Mouse (Mus musculus) midbrain, embryonic 13.5 days (tissue): ENCODE data around the gene Dgkg. TPM values are rescaled to one million over a fixed set of nuclear protein-coding genes. Genes with fewer than 3 reads are reported as not detected.

Experiments
- ATAC-seq: fragments of 200-750 bp; cut with Nextera tagmentation; 2 replicates; pipeline ENCODE4 v1.8.0; 2017; ENCODE audit warnings: mild to moderate bottlenecking, moderate TSS enrichment, moderate library complexity
- H3K27ac ChIP-seq: fragments of 300-500 bp; sonication (generic); 2 replicates; pipeline ENCODE4 v1.5.1; 2015; ENCODE audit warnings: inconsistent platforms, mild to moderate bottlenecking, moderate library complexity
- H3K27me3 ChIP-seq: fragments of 300-500 bp; sonication (generic); 2 replicates; pipeline ENCODE4 v1.6.1; 2015; ENCODE audit warnings: mild to moderate bottlenecking, inconsistent platforms
- H3K36me3 ChIP-seq: fragments of 300-500 bp; sonication (generic); 2 replicates; pipeline ENCODE4 v1.6.1; 2015; ENCODE audit warnings: mild to moderate bottlenecking, inconsistent platforms
- H3K4me1 ChIP-seq: fragments of 300-500 bp; sonication (generic); replicated peaks from 2 replicates; pipeline ENCODE4 v1.6.1; 2015; ENCODE audit warnings: inconsistent platforms
- H3K4me2 ChIP-seq: fragments of 300-500 bp; sonication (generic); replicated peaks from 2 replicates; pipeline ENCODE4 v1.6.1; 2015; ENCODE audit warnings: moderate library complexity, mild to moderate bottlenecking, inconsistent platforms
- H3K4me3 ChIP-seq: fragments of 300-500 bp; sonication (generic); replicated peaks from 2 replicates; pipeline ENCODE4 v1.5.1; 2015; ENCODE audit warnings: mild to moderate bottlenecking, inconsistent platforms
- H3K9ac ChIP-seq: fragments of 300-500 bp; sonication (generic); replicated peaks from 2 replicates; pipeline ENCODE4 v1.6.1; 2015; ENCODE audit warnings: mild to moderate bottlenecking, inconsistent platforms
- H3K9me3 ChIP-seq: fragments of 300-500 bp; sonication (generic); 2 replicates; pipeline ENCODE4 v1.6.1; 2016; ENCODE audit warnings: mild to moderate bottlenecking, inconsistent platforms
- WGBS: fragments of 180-500 bp; shearing (Covaris S2); methylation state at CpG from one replicate; pipeline ENCODE4 v1.1.7; 2015; 5-methylcytosine and 5-hydroxymethylcytosine counted together
- polyA plus RNA-seq: library from polyadenylated mRNA; unstranded; fragments of >200 nt; fragmentation: Nextera tagmentation; extraction: Ambion mirVana; gene quantifications from 2 replicates; pipeline ENCODE4 v1.2.1, GENCODE M21; 2015

Gene Dgkg
- polyA plus RNA-seq, 1 experiment from 2014 or later: 0.46 TPM

DNA sequence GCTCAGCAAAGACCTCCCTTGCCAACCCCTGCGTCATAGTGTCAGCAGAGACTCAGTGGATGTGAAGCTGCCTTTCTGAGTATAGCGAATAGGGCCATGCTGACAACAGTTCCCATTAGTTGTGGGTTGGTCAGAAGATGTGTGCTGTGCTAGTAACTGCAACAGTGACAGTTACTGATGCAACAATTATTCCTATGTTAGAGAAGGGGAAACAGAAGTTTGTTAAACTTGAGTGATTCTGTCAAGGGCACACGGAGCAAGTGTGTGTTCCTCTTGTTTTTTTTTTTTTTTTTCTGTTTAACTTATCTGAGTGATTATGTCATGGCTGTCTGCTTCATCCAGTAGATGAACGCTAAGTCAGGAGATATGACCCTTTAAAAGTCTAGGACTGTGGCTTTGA, 41.2 kb downstream of the Dgkg start:
- no peaks in the 10 kb centered on the region for H3K9me3 ChIP-seq
- H3K4me2 ChIP-seq: no peak overlapping the region
- ATAC-seq: no peak
- no peak overlapping the region for H3K4me3 ChIP-seq
- WGBS: 90% methylated on average over 4 of the region's 4 CpGs
- H3K9ac ChIP-seq: no peak overlapping the region
- H3K36me3 ChIP-seq: no peaks in the 10 kb centered on the region
- H3K4me1 ChIP-seq: no peaks in the 10 kb centered on the region
- H3K27me3 ChIP-seq: no peaks in the 10 kb centered on the region
- no peak overlapping the region for H3K27ac ChIP-seq

DNA sequence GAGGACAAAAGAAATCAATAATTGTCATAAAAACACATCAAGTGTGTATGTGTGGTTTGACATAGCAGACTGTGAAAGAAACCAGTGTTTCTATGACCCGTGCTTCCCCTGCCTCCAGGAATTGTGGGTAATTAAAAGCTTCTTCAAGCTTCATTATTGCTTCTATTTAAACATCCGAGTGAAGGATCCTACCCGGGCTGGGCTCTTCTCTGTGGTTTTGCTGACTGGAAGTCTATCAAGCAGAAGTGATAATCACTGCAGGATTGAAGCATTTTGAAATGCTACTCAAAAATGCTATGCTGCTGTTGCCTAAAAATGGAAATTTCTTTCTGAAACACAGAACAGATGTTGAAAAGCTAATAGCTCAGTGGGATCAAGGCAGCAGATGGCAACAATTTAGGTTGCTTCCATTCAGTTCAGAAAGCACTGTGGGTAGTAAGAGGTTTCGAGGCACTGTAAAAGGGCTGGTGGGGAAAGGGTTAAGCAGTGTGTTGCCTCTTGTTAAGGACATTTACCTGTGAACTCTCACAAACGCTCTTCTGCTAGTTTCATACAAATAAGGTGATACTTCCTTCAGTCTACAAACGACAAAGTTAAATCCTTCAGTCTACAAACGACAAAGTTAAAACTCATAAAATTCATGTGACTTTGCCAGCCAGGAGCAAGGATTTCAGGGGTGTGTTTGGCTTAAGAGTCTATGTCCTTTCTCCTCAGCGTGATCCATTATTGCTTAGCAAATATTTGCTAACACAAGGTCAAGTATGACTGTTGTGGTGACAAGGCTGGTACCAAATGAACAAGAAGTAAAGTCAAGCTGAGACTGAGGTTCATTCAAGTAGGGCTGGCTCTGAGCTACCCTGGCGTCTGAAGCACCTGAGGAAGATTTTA, 43.6 kb downstream of the Dgkg start:
- Histone ChIP-seq H3K4me2 (no peak overlapping the region), H3K4me3 (no peak overlapping the region), H3K27ac (no peak overlapping the region), H3K4me1 (no peaks in the 10 kb centered on the region), H3K36me3 (no peaks in the 10 kb centered on the region), H3K9ac (no peak overlapping the region), H3K27me3 (no peaks in the 10 kb centered on the region), H3K9me3 (no peaks in the 10 kb centered on the region)
- ATAC-seq: no peak
- 74% methylated on average over 9 of the region's 9 CpGs for WGBS

DNA sequence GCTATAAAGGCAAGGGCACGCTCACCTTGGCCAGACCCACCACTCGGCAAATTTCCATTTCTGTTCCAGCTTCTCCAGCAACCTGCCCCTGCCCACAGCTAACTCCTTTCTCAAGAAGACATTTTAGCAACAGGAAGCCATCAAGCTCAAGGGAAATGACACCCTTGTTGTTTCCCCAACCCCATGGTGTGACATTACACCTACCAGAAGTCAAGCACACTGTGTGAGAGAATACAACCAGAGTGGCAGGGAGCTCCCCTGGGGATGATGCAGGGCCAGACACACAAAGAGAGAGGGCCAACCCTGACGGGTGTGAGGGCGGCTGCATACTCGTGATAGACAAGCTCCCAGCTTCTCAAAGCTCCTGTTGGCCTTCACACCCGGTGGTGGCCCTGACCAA, 49.0 kb downstream of the Dgkg start:
- H3K27ac ChIP-seq: no peak overlapping the region
- H3K27me3 ChIP-seq: no peaks in the 10 kb centered on the region
- H3K9ac ChIP-seq: no peak overlapping the region
- no peak for ATAC-seq
- WGBS: 41% methylated on average over 6 of the region's 6 CpGs
- no peaks in the 10 kb centered on the region for H3K36me3 ChIP-seq
- no peak overlapping the region for H3K4me2 ChIP-seq
- no peak overlapping the region for H3K4me3 ChIP-seq
- no peaks in the 10 kb centered on the region for H3K9me3 ChIP-seq
- H3K4me1 ChIP-seq: no peaks in the 10 kb centered on the region

DNA sequence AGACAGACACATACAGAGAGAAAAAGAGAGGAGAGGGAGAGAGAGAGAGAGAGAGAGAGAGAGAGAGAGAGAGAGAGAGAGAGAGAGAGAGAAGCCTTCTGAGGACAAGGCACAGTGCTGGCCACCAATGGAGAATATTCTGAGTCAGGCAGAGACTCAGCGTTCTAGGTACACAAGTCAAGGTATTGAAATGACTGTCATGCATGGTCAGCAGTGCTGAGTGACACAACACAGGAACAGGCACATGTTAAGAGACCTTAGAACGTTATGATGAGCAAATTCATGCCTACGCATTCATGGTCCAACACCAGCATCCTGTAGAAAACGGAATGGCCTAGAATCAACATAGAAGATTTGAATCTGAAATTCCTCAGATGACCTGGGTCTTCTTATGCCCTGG, 50.0 kb downstream of the Dgkg start:
- Histone ChIP-seq H3K36me3 (no peaks in the 10 kb centered on the region), H3K27ac (no peak overlapping the region), H3K4me1 (no peaks in the 10 kb centered on the region), H3K4me2 (no peak overlapping the region), H3K4me3 (no peak overlapping the region), H3K9ac (no peak overlapping the region), H3K27me3 (no peaks in the 10 kb centered on the region), H3K9me3 (no peaks in the 10 kb centered on the region)
- no peak for ATAC-seq
- WGBS: 93% methylated on average over 4 of the region's 4 CpGs

DNA sequence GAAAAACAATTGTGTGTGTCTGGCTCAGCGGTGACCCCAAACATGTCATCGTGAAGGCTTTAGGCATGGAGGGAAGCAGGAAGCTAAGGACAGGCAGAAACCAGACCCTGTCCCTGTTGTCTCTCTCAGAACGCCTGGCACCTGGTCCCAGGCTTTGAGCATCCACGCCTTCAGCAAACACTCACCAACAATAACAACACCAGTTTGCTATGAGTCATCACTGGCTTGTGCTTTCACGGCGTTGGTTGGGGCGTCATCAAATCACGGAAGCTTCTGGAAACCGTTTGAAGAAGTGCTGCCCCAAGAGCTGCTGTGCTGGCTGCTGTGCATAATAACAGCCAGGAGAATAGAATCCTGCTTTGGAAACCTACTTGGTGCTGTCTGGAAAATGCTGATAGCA, 54.6 kb downstream of the Dgkg start:
- H3K27me3 ChIP-seq: no peaks in the 10 kb centered on the region
- H3K9ac ChIP-seq: no peak overlapping the region
- H3K4me2 ChIP-seq: no peak overlapping the region
- no peaks in the 10 kb centered on the region for H3K36me3 ChIP-seq
- H3K27ac ChIP-seq: no peak overlapping the region
- no peak for ATAC-seq
- no peak overlapping the region for H3K4me3 ChIP-seq
- no peaks in the 10 kb centered on the region for H3K4me1 ChIP-seq
- 90% methylated on average over 9 of the region's 9 CpGs for WGBS
- H3K9me3 ChIP-seq: no peaks in the 10 kb centered on the region

DNA sequence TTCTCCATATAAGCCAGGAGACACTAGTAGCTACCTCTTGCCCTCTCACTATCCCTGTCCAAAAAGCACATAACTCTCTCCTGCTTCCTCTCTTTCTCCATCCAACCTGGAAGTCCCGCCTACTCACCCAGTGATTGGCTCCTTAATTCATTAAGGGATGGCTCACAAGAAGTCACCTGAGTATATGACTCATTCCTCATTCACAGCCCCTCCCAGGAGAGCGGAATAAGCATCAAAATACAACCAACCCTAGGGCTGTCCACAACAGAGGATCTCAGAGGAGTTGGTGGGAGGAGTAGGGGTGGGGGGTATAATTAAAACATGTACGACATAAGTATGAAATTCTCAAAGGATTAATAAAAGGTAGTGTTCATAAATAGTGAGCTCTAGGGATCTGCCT, 55.3 kb downstream of the Dgkg start:
- no peak overlapping the region for H3K27ac ChIP-seq
- ATAC-seq: no peak
- no peak overlapping the region for H3K4me2 ChIP-seq
- no peaks in the 10 kb centered on the region for H3K36me3 ChIP-seq
- H3K9ac ChIP-seq: no peak overlapping the region
- no peak overlapping the region for H3K4me3 ChIP-seq
- no peaks in the 10 kb centered on the region for H3K9me3 ChIP-seq
- 88% methylated on average over 3 of the region's 3 CpGs for WGBS
- no peaks in the 10 kb centered on the region for H3K27me3 ChIP-seq
- no peaks in the 10 kb centered on the region for H3K4me1 ChIP-seq

GRCm38 (mm10) chr16:22600108-22600699, 56.8 kb downstream of the Dgkg start:
- Histone ChIP-seq H3K27ac (no peak overlapping the region), H3K4me2 (no peak overlapping the region), H3K9ac (no peak overlapping the region), H3K4me3 (no peak overlapping the region), H3K9me3 (no peaks in the 10 kb centered on the region), H3K4me1 (no peaks in the 10 kb centered on the region), H3K27me3 (no peaks in the 10 kb centered on the region), H3K36me3 (no peaks in the 10 kb centered on the region)
- ATAC-seq: no peak
- WGBS: 88% methylated on average over 4 of the region's 4 CpGs

DNA sequence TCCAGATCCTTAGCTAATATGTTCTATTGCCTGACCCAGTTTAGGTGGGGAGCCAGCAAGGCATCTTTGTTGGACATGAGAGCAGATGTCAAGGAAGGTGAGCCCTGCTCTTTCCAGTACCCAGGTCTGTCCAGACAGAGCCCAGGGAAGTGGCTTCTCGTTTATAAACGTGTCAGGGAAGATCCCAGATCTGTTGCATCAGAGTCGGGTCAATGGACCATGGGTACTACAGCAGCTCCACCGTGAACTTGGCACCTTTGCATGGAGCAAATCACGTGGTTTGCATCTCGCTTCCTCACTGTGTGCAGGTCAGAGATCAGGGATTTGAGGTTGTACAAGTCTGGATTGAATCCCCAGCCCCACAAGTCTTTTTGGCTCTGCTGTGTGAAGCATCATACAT, 58.3 kb downstream of the Dgkg start:
- H3K36me3 ChIP-seq: no peaks in the 10 kb centered on the region
- H3K27ac ChIP-seq: no peak overlapping the region
- no peak for ATAC-seq
- H3K27me3 ChIP-seq: no peaks in the 10 kb centered on the region
- H3K4me3 ChIP-seq: no peak overlapping the region
- H3K9ac ChIP-seq: no peak overlapping the region
- no peaks in the 10 kb centered on the region for H3K9me3 ChIP-seq
- WGBS: 84% methylated on average over 6 of the region's 6 CpGs
- H3K4me2 ChIP-seq: no peak overlapping the region
- H3K4me1 ChIP-seq: no peaks in the 10 kb centered on the region

- Histone ChIP-seq H3K27ac (no peak overlapping the region), H3K4me2 (no peak overlapping the region), H3K9ac (no peak overlapping the region), H3K4me3 (no peak overlapping the region), H3K36me3 (no peaks in the 10 kb centered on the region), H3K27me3 (no peaks in the 10 kb centered on the region), H3K9me3 (no peaks in the 10 kb centered on the region), H3K4me1 (no peaks in the 10 kb centered on the region)
- no peak for ATAC-seq
- WGBS: 83% methylated on average over 1 of the region's 1 CpGs
Measured at GRCm38 (mm10) chr16:22596394-22596793, 60.6 kb downstream of the Dgkg start.

DNA sequence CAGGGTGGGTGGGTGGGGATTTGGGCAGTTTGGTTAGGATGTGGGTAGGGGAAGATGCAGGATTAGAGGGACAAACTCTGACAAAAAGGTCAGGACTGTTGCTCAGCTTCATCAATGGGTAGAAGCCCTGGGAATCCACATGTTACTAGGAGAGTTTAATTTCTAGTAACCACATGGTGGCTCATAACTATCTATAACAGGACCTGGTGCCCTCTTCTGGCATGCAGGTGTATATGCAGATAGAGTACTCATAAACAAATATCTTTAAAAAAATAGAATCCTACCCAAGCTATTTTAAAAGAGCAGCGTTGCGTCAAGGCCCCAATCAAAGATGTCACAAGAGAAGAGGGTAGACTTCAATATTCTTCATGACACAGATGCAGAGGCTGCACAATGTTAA, 63.1 kb downstream of the Dgkg start:
- no peaks in the 10 kb centered on the region for H3K9me3 ChIP-seq
- H3K4me1 ChIP-seq: no peaks in the 10 kb centered on the region
- H3K27me3 ChIP-seq: no peaks in the 10 kb centered on the region
- H3K9ac ChIP-seq: no peak overlapping the region
- H3K27ac ChIP-seq: no peak overlapping the region
- WGBS: 93% methylated on average over 2 of the region's 2 CpGs
- no peak for ATAC-seq
- no peak overlapping the region for H3K4me2 ChIP-seq
- no peaks in the 10 kb centered on the region for H3K36me3 ChIP-seq
- no peak overlapping the region for H3K4me3 ChIP-seq

DNA sequence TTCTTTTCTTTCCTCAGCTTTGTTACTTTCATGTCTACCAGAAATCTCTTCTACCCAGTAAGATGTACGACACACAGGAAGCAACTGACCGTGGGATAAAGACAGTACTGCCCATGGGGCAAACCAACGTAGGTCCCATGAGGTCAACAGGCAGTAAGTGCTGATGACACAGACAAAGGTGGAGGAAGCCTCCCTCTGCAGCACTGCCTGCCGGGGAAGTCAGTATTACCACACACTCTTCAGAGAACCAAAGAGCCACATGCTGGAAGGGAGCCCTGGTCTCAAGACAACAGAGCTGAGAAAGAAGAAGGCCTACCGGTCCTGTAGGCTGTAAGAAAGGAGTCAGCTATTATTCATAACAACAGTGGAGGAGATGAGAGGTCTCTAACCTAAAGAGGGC, 67.4 kb downstream of the Dgkg start:
- Histone ChIP-seq H3K4me3 (no peak overlapping the region), H3K9me3 (no peaks in the 10 kb centered on the region), H3K4me1 (no peaks in the 10 kb centered on the region), H3K9ac (no peak overlapping the region), H3K27me3 (no peaks in the 10 kb centered on the region), H3K27ac (no peak overlapping the region), H3K4me2 (no peak overlapping the region), H3K36me3 (no peaks in the 10 kb centered on the region)
- ATAC-seq: no peak
- 83% methylated on average over 5 of the region's 5 CpGs for WGBS

DNA sequence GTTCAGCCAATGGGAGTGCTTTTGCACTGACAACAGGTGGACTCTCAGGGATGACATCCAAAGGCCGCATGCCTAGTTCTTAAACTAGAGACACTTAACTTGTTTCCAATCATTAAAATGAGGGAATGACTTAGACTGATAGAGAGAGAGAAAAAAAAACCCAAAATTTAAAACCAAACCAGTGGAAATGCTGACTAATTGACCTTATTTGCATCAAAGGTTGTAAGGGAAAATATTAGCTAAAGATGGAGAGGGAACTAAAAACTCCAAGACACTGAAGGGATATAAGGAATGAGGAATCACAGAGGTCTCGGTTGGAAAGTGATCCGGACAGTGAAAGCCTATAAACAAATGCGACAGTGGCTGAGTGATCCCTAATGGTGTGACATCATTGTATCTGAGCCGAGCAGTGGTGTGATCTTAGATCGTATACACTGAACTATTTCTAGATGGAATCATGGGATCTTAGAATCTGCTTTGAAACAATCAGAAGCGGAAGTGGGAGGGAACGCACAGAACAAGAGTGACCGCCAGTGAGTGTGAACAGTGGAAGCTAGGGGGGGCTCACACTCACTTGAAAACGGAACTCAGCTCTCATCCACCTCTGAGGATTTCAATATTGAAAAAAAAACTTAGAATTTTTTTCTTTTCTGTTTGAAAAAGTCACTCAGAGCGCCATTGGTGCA, 70.7 kb downstream of the Dgkg start:
- Histone ChIP-seq H3K4me3 (no peak overlapping the region), H3K27me3 (no peaks in the 10 kb centered on the region), H3K27ac (no peak overlapping the region), H3K4me1 (no peaks in the 10 kb centered on the region), H3K9ac (no peak overlapping the region), H3K9me3 (no peaks in the 10 kb centered on the region), H3K36me3 (no peaks in the 10 kb centered on the region), H3K4me2 (no peak overlapping the region)
- WGBS: 86% methylated on average over 11 of the region's 11 CpGs
- ATAC-seq: no peak
